Mouse (Mus musculus): ENCODE measurements around the gene Iqcg.

The Iqcg gene

GRCm38 (mm10) chr16:33053141-33053540, 2.9 kb downstream of the Iqcg start:
- no peak for DNase-seq (ENCODE audit: low read depth, low spot score)

- no peak for DNase-seq (ENCODE audit: low read depth, low spot score)
Measured at GRCm38 (mm10) chr16:33049809-33050208, 6.2 kb downstream of the Iqcg start.

DNA sequence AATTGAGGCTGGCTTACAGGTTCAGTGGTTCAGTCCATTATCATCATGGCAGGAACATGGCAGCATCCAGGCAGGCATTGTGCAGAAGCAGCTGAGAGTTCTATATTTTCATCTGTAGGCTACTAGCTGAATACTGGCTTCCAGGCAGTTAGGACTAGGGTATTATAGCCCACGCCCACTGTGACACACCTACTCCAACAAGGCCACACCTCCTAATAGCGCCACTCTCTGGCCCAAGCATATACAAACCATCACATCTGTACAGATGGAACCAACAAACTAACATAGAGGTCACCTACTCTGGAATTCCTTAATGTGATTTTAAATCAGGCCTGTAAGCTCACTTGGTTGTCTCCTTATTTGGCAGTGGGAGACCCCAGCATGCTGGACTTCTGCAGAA, 7.3 kb downstream of the Iqcg start:
- no peak for DNase-seq (ENCODE audit: low read depth, low spot score)

DNA sequence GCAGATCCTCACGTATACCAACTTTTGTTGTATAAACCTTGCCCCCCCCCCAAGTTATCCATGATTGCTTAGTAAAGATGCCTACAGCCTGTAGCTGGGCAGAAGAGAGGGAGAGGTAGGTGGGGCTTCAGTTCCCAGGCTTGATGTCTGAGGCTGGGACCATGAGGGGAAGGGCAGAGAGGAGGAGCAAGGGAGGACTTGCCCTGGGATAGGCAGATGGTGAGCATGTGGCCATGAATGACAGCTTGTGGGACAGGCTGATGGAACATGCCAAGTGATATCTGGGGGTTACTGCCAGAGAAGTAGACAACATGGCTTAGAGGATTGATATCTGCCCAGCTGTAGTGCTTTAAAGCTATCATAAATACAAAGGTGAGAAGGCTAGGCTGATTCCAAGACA, 8.0 kb downstream of the Iqcg start:
- no peak for DNase-seq (ENCODE audit: low read depth, low spot score)

GRCm38 (mm10) chr16:33043268-33043667, 12.8 kb downstream of the Iqcg start:
- DNase-seq (ENCODE audit: low read depth, low spot score), result no peak

DNA sequence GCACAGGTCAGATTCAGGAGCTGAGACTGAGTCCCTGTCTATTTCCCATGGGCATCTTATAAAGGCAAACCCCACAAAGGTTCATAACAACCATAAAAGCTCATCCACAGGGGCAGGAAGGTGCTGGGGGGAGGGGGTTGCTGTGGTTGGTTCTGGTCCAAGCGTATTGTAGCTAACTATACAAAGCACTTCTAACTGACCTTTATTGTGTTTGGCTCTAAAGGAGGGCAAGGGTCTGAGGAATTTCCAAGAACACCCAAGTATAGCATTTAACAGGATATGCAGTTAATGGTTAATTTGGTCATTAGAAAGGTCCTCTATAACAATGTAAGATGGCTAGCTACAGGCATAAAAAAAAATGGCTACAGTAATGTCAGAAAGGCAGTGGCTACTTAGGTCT, 13.3 kb downstream of the Iqcg start:
- no peak for DNase-seq (ENCODE audit: low read depth, low spot score)

DNA sequence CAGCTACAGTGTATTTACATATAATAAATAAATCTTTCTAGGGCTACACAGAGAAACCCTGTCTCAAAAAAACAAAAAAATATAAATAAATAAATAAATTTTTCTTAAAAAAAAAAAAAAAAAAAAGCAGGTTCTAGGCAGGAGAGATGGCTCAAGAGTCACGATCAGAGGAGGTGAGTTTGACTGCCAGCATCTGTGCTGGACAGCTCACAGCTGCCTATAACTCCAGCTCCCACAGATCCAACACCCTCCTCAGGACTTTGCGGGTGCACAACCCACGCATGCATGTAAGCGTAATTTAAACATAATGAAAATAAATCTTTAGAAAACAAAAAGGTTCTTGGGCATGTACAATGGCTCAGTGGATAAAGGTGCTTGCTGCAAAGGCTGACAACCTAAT, 20.0 kb downstream of the Iqcg start:
- DNase-seq (ENCODE audit: low read depth, low spot score), result no peak

GRCm38 (mm10) chr16:33026357-33026756, 29.7 kb downstream of the Iqcg start:
- no peak for DNase-seq (ENCODE audit: low read depth, low spot score)

DNA sequence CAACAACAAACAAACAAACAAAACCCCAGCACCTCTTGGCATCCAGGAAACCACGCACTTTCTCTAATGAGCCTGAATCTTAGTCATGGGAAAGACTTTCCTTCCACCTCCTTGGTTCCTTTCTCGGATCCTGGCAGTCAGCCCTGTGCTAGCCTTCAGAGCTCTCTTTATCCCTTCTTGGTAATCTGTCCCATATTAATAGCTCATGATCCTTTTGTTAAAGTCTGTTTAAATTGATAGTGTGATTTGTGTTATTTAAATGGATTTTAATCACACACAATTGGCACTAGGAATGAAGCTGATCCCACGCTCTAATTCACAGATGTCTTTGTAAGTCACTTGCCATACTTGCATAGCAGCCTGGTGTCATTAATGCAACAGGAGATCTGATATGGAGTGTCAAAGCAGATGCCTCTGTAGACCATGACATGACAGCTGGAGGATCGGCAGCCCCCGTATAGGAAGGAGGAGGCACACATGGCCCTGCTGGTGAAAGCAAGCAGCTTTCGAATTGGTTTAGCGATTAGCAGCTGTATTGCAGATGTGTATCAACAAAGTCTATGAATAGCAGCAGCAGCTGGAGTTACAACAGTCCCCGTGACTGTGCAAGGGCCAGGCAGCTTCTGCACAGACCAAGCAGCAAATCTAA, 31.4 kb downstream of the Iqcg start:
- peak; percentile 18 for DNase-seq (ENCODE audit: low read depth, low spot score)

DNA sequence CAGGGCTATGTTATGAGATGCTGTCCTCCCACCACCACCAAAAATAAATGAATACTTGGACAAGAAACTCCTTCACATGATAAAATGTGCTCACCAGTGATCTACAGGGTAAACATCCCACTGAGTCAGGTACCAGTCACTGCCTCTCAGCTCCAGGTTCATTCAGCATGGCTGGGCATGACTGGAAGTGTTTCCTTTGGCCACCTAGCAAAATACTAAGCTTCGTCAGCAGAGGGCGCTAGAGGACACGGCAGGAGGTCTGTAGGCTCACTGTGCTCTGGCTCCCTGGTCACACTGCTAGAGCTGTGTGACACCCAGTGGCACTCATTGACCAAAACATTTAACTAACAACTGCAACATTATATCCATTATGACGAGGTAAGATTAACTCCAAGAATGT, 32.3 kb downstream of the Iqcg start:
- DNase-seq (ENCODE audit: low read depth, low spot score), result peak; percentile 76

DNA sequence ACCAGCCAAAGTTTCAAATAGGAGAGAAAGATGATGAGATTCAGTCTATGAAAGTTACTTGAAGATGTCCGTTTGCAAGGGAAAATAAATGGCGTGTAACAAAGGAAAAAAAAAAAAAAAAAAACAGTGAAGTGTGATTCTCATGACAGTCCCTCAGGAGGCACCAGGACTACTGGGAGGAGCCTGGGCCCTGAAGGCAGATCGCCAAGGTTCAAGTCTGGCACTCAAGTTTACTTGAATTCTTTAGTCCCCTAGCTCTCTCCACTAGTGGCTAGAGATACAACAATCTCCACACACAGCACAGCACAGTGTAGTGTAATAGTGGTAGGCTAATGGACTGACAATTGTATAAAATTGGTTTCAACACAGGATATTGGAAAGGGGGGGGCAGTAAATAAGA, 34.6 kb downstream of the Iqcg start:
- DNase-seq (ENCODE audit: low read depth, low spot score), result no peak

DNA sequence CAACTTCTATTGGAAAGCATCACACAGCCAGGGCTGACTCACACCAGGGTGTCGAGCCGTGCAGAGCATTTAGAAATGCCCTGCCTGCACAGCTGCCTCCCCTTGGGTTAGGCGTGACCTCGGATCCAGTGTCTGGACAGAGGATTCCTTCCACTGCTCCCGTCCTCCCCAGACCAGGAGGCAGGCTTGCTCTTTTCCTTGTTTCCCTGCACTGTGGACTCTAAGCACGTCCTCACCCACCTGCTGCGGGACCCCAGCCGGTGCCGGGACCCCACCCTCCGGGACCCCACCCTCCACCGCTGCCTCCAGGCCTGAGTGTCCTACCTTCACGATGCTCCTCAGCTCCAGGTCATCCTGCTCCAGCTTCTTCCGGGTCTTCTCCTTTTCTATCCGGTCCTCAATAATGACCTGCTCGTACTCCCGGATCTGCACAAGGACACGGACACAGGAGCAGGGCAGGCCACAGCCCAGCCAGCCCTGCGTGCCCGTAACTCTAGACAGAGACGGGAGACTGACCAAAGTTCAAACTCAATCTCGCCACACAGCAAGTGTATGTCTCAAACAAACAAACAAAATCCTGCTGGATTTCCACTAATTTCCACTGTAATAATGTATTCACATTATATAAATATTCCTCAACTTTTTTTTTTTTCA, 36.8 kb downstream of the Iqcg start:
- no peak for DNase-seq (ENCODE audit: low read depth, low spot score)

GRCm38 (mm10) chr16:33017677-33018349, 38.2 kb downstream of the Iqcg start:
- DNase-seq (ENCODE audit: low read depth, low spot score), result no peak

- DNase-seq (ENCODE audit: low read depth, low spot score), result no peak
Measured at GRCm38 (mm10) chr16:33015986-33016385, 40.0 kb downstream of the Iqcg start.

- no peak for DNase-seq (ENCODE audit: low read depth, low spot score)
Measured at GRCm38 (mm10) chr16:33015396-33015907, 40.6 kb downstream of the Iqcg start.

GRCm38 (mm10) chr16:33014921-33015320, 41.1 kb downstream of the Iqcg start:
- DNase-seq (ENCODE audit: low read depth, low spot score), result no peak

DNA sequence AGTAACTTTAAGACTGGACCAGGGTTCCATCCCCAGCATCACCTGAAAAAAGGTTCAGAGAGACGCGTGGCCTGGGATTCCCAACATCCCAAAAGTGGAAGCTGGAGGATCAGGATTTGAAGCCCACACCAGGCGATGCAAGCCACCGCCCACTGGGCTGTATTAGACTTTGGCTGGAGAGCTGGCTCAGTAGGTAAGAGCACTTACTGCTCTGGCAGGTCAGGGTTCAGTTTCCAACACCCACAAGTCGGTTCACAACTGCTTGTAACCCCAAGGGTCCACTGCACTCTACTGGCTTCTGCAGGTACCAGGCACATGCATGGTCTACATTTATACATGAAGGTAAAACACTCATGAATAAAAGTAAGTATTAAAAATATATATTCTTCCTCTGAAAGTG, 42.2 kb downstream of the Iqcg start:
- no peak for DNase-seq (ENCODE audit: low read depth, low spot score)

DNA sequence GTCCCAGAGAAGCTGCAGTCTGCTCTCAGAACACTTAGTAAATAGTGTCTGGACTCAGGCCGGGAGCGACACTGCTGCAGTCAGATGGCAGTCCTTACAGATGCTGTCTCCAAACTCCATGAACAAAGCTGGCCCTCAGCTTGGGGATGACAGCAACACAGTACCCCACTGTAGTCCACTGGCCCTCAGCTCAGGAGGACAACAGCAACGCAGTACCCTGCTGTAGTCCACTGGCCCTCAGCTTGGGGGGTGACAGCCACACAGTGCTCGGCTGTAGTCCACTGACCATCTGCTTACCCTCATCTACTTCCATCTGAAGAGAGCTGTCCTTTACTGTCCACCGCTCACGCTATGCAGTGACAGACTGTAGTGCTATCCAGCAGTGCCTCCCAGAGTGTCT, 45.9 kb downstream of the Iqcg start:
- no peak for DNase-seq (ENCODE audit: low read depth, low spot score)

GRCm38 (mm10) chr16:33007436-33007835, 48.6 kb downstream of the Iqcg start:
- DNase-seq (ENCODE audit: low read depth, low spot score), result no peak

- no peak for DNase-seq (ENCODE audit: low read depth, low spot score)
Measured at GRCm38 (mm10) chr16:33006888-33007287, 49.1 kb downstream of the Iqcg start.

GRCm38 (mm10) chr16:33005216-33005615, 50.8 kb downstream of the Iqcg start:
- no peak for DNase-seq (ENCODE audit: low read depth, low spot score)

DNA sequence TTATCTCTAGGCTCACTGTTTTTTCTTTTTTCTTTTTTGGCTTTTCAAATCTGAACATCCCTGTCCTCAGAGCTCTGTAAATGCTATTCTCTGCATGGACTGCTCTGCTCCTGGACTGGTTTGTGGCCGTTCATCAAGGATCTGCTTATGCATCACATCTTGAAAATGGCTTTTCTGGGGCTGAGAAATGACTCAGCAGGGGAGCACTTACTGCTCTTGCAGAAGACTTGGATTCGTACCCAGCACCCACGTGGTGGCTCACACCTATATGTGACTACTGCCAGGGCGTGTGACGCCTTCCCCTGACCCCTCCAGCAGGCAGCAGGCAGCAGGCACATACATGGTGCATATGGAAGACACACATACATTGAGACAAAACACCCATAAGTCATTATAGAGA, 63.9 kb downstream of the Iqcg start:
- DNase-seq (ENCODE audit: low read depth, low spot score), result no peak

DNA sequence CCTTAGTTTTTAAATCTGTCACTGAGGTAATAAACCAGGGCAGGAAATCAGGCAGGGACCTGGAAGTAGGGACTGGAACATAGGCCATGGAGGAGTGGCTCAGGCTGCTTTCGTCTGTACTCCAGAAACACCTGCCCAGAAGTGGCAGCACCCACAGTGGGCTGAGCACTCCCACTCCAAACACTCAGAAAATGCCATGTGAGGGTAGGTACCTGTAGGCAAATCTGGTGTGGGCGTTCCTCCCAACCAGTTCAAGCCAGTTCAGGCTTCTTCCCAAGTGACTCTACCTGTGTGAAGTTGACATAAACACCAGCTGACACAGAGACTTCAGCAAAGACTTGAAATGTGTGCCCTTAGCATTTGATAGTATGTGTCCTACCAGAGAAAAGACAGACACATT, 71.4 kb downstream of the Iqcg start:
- no peak for DNase-seq (ENCODE audit: low read depth, low spot score)

All from retina, adult 2 months (tissue).